Mouse (Mus musculus): ENCODE data around the gene Sec61b. TPM values are rescaled to one million over a fixed set of nuclear protein-coding genes. Genes with fewer than 3 reads are reported as not detected.

Gene Sec61b
- polyA plus RNA-seq, 1 experiment: 372 TPM

GRCm38 (mm10) chr4:47494686-47495085 is 20.2 kb downstream of the Sec61b start:
- peaks cover 10% of the 10 kb centered on the region for H3K4me1 ChIP-seq (replicated peaks; ENCODE audit: control insufficient read depth, insufficient read depth, low read length)
- DNase-seq: no peak
- H3K36me3 ChIP-seq (ENCODE audit: control insufficient read depth, insufficient read depth, low read length): no peaks in the 10 kb centered on the region
- no peak overlapping the region for H3K27ac ChIP-seq (ENCODE audit: control insufficient read depth, insufficient read depth, low read length)
- 91% methylated on average over 2 of the region's 2 CpGs for WGBS
- no peak overlapping the region for H3K4me3 ChIP-seq (ENCODE audit: control insufficient read depth, insufficient read depth, low read length)
- TF ChIP-seq CTCF (IDR thresholded peaks at IDR 0.05; ENCODE audit: borderline replicate concordance, control insufficient read depth, extremely low read depth, insufficient read depth, low read length, poor library complexity): no peak
- TF ChIP-seq POLR2A (IDR thresholded peaks at IDR 0.05; ENCODE audit: control insufficient read depth, extremely low read depth, insufficient read depth, low read length, poor library complexity): no peak
- no peaks in the 10 kb centered on the region for H3K27me3 ChIP-seq (ENCODE audit: control insufficient read depth, insufficient read depth, low read length)

- H3K27me3 ChIP-seq (ENCODE audit: control insufficient read depth, insufficient read depth, low read length): no peaks in the 10 kb centered on the region
- TF ChIP-seq POLR2A (IDR thresholded peaks at IDR 0.05; ENCODE audit: control insufficient read depth, extremely low read depth, insufficient read depth, low read length, poor library complexity): no peak
- TF ChIP-seq CTCF (IDR thresholded peaks at IDR 0.05; ENCODE audit: borderline replicate concordance, control insufficient read depth, extremely low read depth, insufficient read depth, low read length, poor library complexity): no peak
- WGBS: 65% methylated on average over 7 of the region's 7 CpGs
- H3K27ac ChIP-seq (ENCODE audit: control insufficient read depth, insufficient read depth, low read length): no peak overlapping the region
- no peaks in the 10 kb centered on the region for H3K36me3 ChIP-seq (ENCODE audit: control insufficient read depth, insufficient read depth, low read length)
- peaks cover 10% of the 10 kb centered on the region for H3K4me1 ChIP-seq (replicated peaks; ENCODE audit: control insufficient read depth, insufficient read depth, low read length)
- DNase-seq: no peak
- no peak overlapping the region for H3K4me3 ChIP-seq (ENCODE audit: control insufficient read depth, insufficient read depth, low read length)
Observed at GRCm38 (mm10) chr4:47497811-47498385, 23.4 kb downstream of the Sec61b start.

GRCm38 (mm10) chr4:47499121-47499545 is 24.7 kb downstream of the Sec61b start:
- no peaks in the 10 kb centered on the region for H3K27me3 ChIP-seq (ENCODE audit: control insufficient read depth, insufficient read depth, low read length)
- no peak overlapping the region for H3K4me3 ChIP-seq (ENCODE audit: control insufficient read depth, insufficient read depth, low read length)
- peaks cover 10% of the 10 kb centered on the region for H3K4me1 ChIP-seq (replicated peaks; ENCODE audit: control insufficient read depth, insufficient read depth, low read length)
- WGBS: 91% methylated on average over 10 of the region's 10 CpGs
- no peak for TF ChIP-seq POLR2A (IDR thresholded peaks at IDR 0.05; ENCODE audit: control insufficient read depth, extremely low read depth, insufficient read depth, low read length, poor library complexity)
- TF ChIP-seq CTCF (IDR thresholded peaks at IDR 0.05; ENCODE audit: borderline replicate concordance, control insufficient read depth, extremely low read depth, insufficient read depth, low read length, poor library complexity): no peak
- H3K27ac ChIP-seq (ENCODE audit: control insufficient read depth, insufficient read depth, low read length): no peak overlapping the region
- H3K36me3 ChIP-seq (ENCODE audit: control insufficient read depth, insufficient read depth, low read length): no peaks in the 10 kb centered on the region
- DNase-seq: no peak

- Histone ChIP-seq H3K36me3 (ENCODE audit: control insufficient read depth, insufficient read depth, low read length) (no peaks in the 10 kb centered on the region), H3K4me3 (ENCODE audit: control insufficient read depth, insufficient read depth, low read length) (no peak overlapping the region), H3K4me1 (replicated peaks; ENCODE audit: control insufficient read depth, insufficient read depth, low read length) (no peaks in the 10 kb centered on the region), H3K27me3 (ENCODE audit: control insufficient read depth, insufficient read depth, low read length) (no peaks in the 10 kb centered on the region), H3K27ac (ENCODE audit: control insufficient read depth, insufficient read depth, low read length) (no peak overlapping the region)
- TF ChIP-seq POLR2A (IDR thresholded peaks at IDR 0.05; ENCODE audit: control insufficient read depth, extremely low read depth, insufficient read depth, low read length, poor library complexity): no peak
- TF ChIP-seq CTCF (IDR thresholded peaks at IDR 0.05; ENCODE audit: borderline replicate concordance, control insufficient read depth, extremely low read depth, insufficient read depth, low read length, poor library complexity): peak; percentile 52; the same call in 1 of the 2 replicates
- peak; percentile 44 for DNase-seq
- 17% methylated on average over 4 of the region's 4 CpGs for WGBS
Observed at GRCm38 (mm10) chr4:47502546-47502971, 28.1 kb downstream of the Sec61b start.

GRCm38 (mm10) chr4:47503045-47503444 is 28.6 kb downstream of the Sec61b start:
- no peaks in the 10 kb centered on the region for H3K27me3 ChIP-seq (ENCODE audit: control insufficient read depth, insufficient read depth, low read length)
- H3K4me1 ChIP-seq (replicated peaks; ENCODE audit: control insufficient read depth, insufficient read depth, low read length): no peaks in the 10 kb centered on the region
- WGBS: 83% methylated on average over 6 of the region's 6 CpGs
- no peak overlapping the region for H3K27ac ChIP-seq (ENCODE audit: control insufficient read depth, insufficient read depth, low read length)
- no peak for DNase-seq
- H3K36me3 ChIP-seq (ENCODE audit: control insufficient read depth, insufficient read depth, low read length): no peaks in the 10 kb centered on the region
- TF ChIP-seq POLR2A (IDR thresholded peaks at IDR 0.05; ENCODE audit: control insufficient read depth, extremely low read depth, insufficient read depth, low read length, poor library complexity) (no peak), CTCF (IDR thresholded peaks at IDR 0.05; ENCODE audit: borderline replicate concordance, control insufficient read depth, extremely low read depth, insufficient read depth, low read length, poor library complexity) (no peak)
- H3K4me3 ChIP-seq (ENCODE audit: control insufficient read depth, insufficient read depth, low read length): no peak overlapping the region

- no peak for DNase-seq
- Histone ChIP-seq H3K27me3 (ENCODE audit: control insufficient read depth, insufficient read depth, low read length) (no peaks in the 10 kb centered on the region), H3K27ac (ENCODE audit: control insufficient read depth, insufficient read depth, low read length) (no peak overlapping the region), H3K36me3 (ENCODE audit: control insufficient read depth, insufficient read depth, low read length) (no peaks in the 10 kb centered on the region), H3K4me1 (replicated peaks; ENCODE audit: control insufficient read depth, insufficient read depth, low read length) (no peaks in the 10 kb centered on the region), H3K4me3 (ENCODE audit: control insufficient read depth, insufficient read depth, low read length) (no peak overlapping the region)
- WGBS: 89% methylated on average over 10 of the region's 10 CpGs
- no peak for TF ChIP-seq CTCF (IDR thresholded peaks at IDR 0.05; ENCODE audit: borderline replicate concordance, control insufficient read depth, extremely low read depth, insufficient read depth, low read length, poor library complexity)
Observed at GRCm38 (mm10) chr4:47504841-47505517, 30.5 kb downstream of the Sec61b start.

Data from thymus, adult 2 months (tissue).